Mouse (Mus musculus) hindbrain, embryonic 12.5 days (tissue): ENCODE results near the gene AI182371. TPM values are rescaled to one million over a fixed set of nuclear protein-coding genes. Genes with fewer than 3 reads are reported as not detected.

Experiments
- polyA plus RNA-seq: library from polyadenylated mRNA; unstranded; fragments of >200 nt; fragmentation: Nextera tagmentation; extraction: Ambion mirVana; gene quantifications from 2 replicates; pipeline ENCODE4 v1.2.1, GENCODE M21; 2016

The AI182371 gene
- polyA plus RNA-seq, 1 experiment from 2014 or later, result 0.36 TPM

Other genes starting within 250 kb of the AI182371 start
- 0.23 TPM in 1 of 2 replicates, not detected in the other for gene Cutal, start 227.1 kb downstream of the AI182371 start, polyA plus RNA-seq
- 92.0 and 97.1 TPM in 2 replicates for gene Psmd5, start 226.6 kb downstream of the AI182371 start, polyA plus RNA-seq
- 1.6 TPM in 2 replicates for gene Phf19, start 187.5 kb downstream of the AI182371 start, polyA plus RNA-seq
- gene Traf1, start 139.8 kb downstream of the AI182371 start, polyA plus RNA-seq, result 1.1 and 2.3 TPM in 2 replicates
- 0.14 TPM in 1 of 2 replicates, not detected in the other for gene Hc, start 40.1 kb downstream of the AI182371 start, polyA plus RNA-seq
- 21.3 and 22.7 TPM in 2 replicates for gene Cntrl, start 7.9 kb upstream of the AI182371 start, polyA plus RNA-seq
- 380 and 390 TPM in 2 replicates for gene Rab14, start 99.6 kb upstream of the AI182371 start, polyA plus RNA-seq
- 72.4 and 80.2 TPM in 2 replicates for gene Gsn, start 154.8 kb upstream of the AI182371 start, polyA plus RNA-seq
- gene Stom, start 235.4 kb upstream of the AI182371 start, polyA plus RNA-seq, result 16.6 and 17.0 TPM in 2 replicates